Mouse (Mus musculus): ENCODE data around the gene Leap2. TPM values are rescaled to one million over a fixed set of nuclear protein-coding genes. Genes with fewer than 3 reads are reported as not detected.

Leap2 gene
- total RNA-seq, 2 experiments from 2014 or later, result not detected

GRCm38 (mm10) chr11:53456474-53457371 lies 33.8 kb upstream of the Leap2 start, which contains the start of the genes Gm10447 and Shroom1:
TSS of gene Gm10447 (minus strand) at chr11:53457110.
TSS of gene Shroom1 (plus strand) at chr11:53457205.
- DNase-seq (ENCODE audit: extremely low spot score in 1 of 2, low spot score in 2 of 2), result no peak
- intact Hi-C loops (cut with DNase I), result loop anchor here (10.0 kb wide), 1 partner anchor 1042 kb away; no protein-coding TSS in a partner anchor
- Histone ChIP-seq H3K27ac (peak within 1 kb of the TSS; percentile 71), H3K4me3 (peak within 1 kb of the TSS; percentile 60)
- peak; percentile 57 for TF ChIP-seq CTCF (IDR thresholded peaks at IDR 0.05)

- no peak overlapping the region for H3K4me3 ChIP-seq
- TF ChIP-seq CTCF (IDR thresholded peaks at IDR 0.05), result no peak
- intact Hi-C loops (cut with DNase I), result loop anchor here (10.0 kb wide), 1 partner anchor 1038 kb away; no protein-coding TSS in a partner anchor
- no peak overlapping the region for H3K27ac ChIP-seq
- no peak for DNase-seq (ENCODE audit: extremely low spot score in 1 of 2, low spot score in 2 of 2)
Measured at GRCm38 (mm10) chr11:53453031-53453430, 30.1 kb upstream of the Leap2 start.

- Histone ChIP-seq H3K27ac (no peak overlapping the region), H3K4me3 (no peak overlapping the region)
- intact Hi-C loops (cut with DNase I), result loop anchor here (10.0 kb wide), 1 partner anchor 1038 kb away; no protein-coding TSS in a partner anchor
- TF ChIP-seq CTCF (IDR thresholded peaks at IDR 0.05), result no peak
- DNase-seq (ENCODE audit: extremely low spot score in 1 of 2, low spot score in 2 of 2), result no peak
Measured at GRCm38 (mm10) chr11:53452396-53452795, 29.4 kb upstream of the Leap2 start.

DNA sequence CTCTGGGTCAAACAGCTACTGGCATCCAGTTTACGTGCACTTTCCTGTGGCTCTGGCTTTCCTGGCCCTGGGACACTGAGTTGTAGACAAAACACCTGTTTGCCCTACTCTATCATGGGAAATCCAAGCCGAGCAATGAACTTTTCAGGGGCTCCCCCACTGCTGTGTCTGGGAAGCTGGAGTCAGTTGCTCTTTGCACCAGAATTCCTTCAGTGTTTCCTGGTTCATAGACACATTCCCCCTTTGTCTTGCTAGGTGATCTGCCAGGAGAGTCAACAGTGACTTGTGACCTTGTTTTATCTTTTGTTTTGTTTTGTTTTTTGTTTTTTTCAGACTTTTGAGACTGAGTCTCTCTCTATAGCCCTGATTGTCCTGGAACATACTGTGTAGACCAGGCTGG lies 28.4 kb upstream of the Leap2 start:
- intact Hi-C loops (cut with DNase I), result loop anchor here (10.0 kb wide), 1 partner anchor 1037 kb away; no protein-coding TSS in a partner anchor
- TF ChIP-seq CTCF (IDR thresholded peaks at IDR 0.05), result no peak
- Histone ChIP-seq H3K27ac (no peak overlapping the region), H3K4me3 (no peak overlapping the region)
- DNase-seq (ENCODE audit: extremely low spot score in 1 of 2, low spot score in 2 of 2), result no peak

- no peak for TF ChIP-seq CTCF (IDR thresholded peaks at IDR 0.05)
- no peak for DNase-seq (ENCODE audit: extremely low spot score in 1 of 2, low spot score in 2 of 2)
- no peak overlapping the region for H3K27ac ChIP-seq
- no peak overlapping the region for H3K4me3 ChIP-seq
- intact Hi-C loops (cut with DNase I), result loop anchor here (10.0 kb wide), 1 partner anchor 1035 kb away; no protein-coding TSS in a partner anchor
Measured at GRCm38 (mm10) chr11:53450070-53450705, 27.2 kb upstream of the Leap2 start.

DNA sequence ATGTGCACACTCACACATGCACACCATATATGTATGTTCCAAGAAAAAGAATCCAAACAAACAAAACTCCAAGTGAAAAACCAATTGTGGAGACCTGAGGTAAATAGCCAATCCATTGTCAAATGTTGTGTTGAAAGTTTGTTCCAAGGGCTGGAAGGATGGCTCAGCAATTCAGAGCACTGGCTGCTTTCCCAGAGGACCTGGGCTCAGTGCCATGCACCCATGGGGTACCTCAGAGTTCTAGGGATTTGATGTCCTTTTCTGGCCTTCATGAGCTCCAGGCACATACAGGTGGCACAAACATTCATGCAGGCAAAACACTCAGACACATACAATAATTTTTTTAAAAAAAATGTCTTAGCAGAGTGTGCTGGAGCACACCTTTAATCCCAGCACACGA lies 25.6 kb upstream of the Leap2 start:
- no peak for TF ChIP-seq CTCF (IDR thresholded peaks at IDR 0.05)
- intact Hi-C loops (cut with DNase I), result no loop called here
- Histone ChIP-seq H3K4me3 (no peak overlapping the region), H3K27ac (no peak overlapping the region)
- DNase-seq (ENCODE audit: extremely low spot score in 1 of 2, low spot score in 2 of 2), result no peak

DNA sequence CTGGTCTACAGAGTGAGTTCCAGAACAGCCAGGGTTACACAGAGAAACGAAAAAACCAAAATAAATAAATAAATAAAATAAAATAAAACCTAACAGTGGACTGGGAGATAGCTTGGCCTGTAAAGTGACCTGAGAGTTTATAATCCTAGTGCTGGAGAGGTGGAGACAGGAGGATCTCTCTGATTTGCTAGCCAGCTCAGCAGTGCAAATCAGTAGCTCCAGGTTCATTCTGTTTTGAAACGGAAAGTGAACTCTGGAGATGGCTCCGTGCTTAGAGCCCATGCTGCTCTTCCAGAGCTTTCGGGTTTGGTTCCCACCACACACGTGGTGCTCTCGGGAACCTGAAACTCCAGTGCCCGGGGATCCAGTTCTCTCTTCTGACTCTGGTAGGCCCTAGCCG lies 25.0 kb upstream of the Leap2 start:
- Histone ChIP-seq H3K4me3 (no peak overlapping the region), H3K27ac (no peak overlapping the region)
- DNase-seq (ENCODE audit: extremely low spot score in 1 of 2, low spot score in 2 of 2), result no peak
- intact Hi-C loops (cut with DNase I), result no loop called here
- TF ChIP-seq CTCF (IDR thresholded peaks at IDR 0.05), result no peak

GRCm38 (mm10) chr11:53446183-53446582 lies 23.2 kb upstream of the Leap2 start:
- H3K27ac ChIP-seq, result no peak overlapping the region
- H3K4me3 ChIP-seq, result no peak overlapping the region
- no peak for DNase-seq (ENCODE audit: extremely low spot score in 1 of 2, low spot score in 2 of 2)
- intact Hi-C loops (cut with DNase I), result no loop called here
- TF ChIP-seq CTCF (IDR thresholded peaks at IDR 0.05), result no peak

- no peak for TF ChIP-seq CTCF (IDR thresholded peaks at IDR 0.05)
- Histone ChIP-seq H3K27ac (no peak overlapping the region), H3K4me3 (no peak overlapping the region)
- intact Hi-C loops (cut with DNase I), result no loop called here
- no peak for DNase-seq (ENCODE audit: extremely low spot score in 1 of 2, low spot score in 2 of 2)
Measured at GRCm38 (mm10) chr11:53445562-53445961, 22.6 kb upstream of the Leap2 start.

DNA sequence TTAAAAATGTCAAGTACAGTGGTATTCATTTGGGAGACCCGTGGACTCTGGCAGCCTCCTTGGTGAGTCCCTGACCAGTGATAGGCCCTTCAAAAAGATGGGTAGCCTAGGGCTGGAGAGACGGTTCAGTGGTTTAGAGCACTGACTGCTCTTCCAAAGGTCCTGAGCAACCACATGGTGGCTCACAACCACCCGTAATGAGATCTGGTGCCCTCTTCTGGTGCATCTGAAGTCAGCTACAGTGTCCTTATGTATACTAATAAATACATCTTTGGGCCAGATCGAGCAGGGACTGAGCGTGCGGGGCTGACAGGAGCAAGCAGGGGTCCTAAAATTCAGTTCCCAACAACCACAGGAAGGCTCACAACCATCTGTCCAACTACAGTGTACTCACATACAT lies 20.9 kb upstream of the Leap2 start:
- TF ChIP-seq CTCF (IDR thresholded peaks at IDR 0.05), result peak; percentile 65
- Histone ChIP-seq H3K27ac (no peak overlapping the region), H3K4me3 (no peak overlapping the region)
- intact Hi-C loops (cut with DNase I), result no loop called here
- no peak for DNase-seq (ENCODE audit: extremely low spot score in 1 of 2, low spot score in 2 of 2)

GRCm38 (mm10) chr11:53441921-53442320 lies 19.0 kb upstream of the Leap2 start:
- DNase-seq (ENCODE audit: extremely low spot score in 1 of 2, low spot score in 2 of 2), result no peak
- TF ChIP-seq CTCF (IDR thresholded peaks at IDR 0.05), result no peak
- intact Hi-C loops (cut with DNase I), result no loop called here
- H3K4me3 ChIP-seq, result no peak overlapping the region
- H3K27ac ChIP-seq, result no peak overlapping the region

- Histone ChIP-seq H3K27ac (no peak overlapping the region), H3K4me3 (no peak overlapping the region)
- DNase-seq (ENCODE audit: extremely low spot score in 1 of 2, low spot score in 2 of 2), result no peak
- intact Hi-C loops (cut with DNase I), result no loop called here
- TF ChIP-seq CTCF (IDR thresholded peaks at IDR 0.05), result no peak
Measured at GRCm38 (mm10) chr11:53436338-53436737, 13.4 kb upstream of the Leap2 start.
